Mouse (Mus musculus): Measurements from ENCODE around the gene Gm20716. TPM values are rescaled to one million over a fixed set of nuclear protein-coding genes. Genes with fewer than 3 reads are reported as not detected.

The Gm20716 gene
- total and polyA plus RNA-seq, 3 experiments, result 24.4 to 29.4 TPM; not detected in 1

DNA sequence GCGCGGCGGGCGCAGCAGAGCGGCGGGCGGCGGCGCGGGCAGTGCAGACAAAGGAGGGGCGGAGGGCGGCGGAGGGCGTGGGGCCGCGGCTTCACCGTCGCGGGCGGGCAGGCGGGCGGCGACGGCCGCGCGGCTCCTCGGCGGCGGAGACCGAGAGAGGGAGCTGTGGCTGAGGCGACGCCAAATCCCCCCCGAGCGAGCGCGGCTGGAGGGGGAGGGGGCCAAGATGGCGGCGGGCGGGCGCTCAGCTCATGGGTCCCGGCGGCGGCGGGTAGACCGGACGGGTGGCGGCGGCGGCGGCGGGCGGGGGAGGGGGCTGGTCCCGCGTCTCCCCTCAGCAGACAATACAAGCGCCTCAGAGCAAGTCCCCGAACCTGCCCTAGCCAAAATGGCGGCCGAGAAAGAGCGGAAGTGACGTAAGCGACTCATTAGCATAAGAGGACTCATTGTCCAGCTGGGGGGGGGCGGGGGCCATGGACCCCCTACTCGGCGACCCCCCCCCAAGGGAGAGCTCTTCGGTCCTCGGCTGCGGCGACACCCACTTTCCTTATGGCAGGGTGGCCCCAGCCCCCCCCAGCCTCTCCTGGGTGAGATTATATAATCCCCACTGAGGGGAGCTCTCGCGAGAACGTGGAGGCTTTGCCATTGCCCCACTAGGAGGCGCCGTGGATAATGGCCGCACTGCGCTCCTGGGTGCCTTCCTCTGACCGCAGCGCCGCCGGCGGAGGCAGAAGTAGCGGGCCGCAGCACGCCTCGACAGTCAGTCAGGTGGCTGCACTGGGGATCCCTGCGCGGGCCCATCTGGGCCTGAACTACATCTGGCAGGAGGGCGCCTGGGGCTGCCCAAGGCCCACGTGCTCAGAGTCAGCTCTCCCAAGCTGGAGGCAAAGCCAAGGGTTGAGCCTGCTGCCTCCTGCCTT, 23.2 kb downstream of the Gm20716 start, which contains the start of gene Adnp (continued):
- TF ChIP-seq SMC3 (IDR thresholded peaks at IDR 0.05; ENCODE audit: low read depth, low read length), result no peak

- Histone ChIP-seq H3K27me3 (ENCODE audit: control insufficient read depth in 1 of 2, insufficient read depth in 2 of 2, low read length in 2 of 2) (no peaks in the 10 kb centered on the region), H3K36me3 (ENCODE audit: control insufficient read depth in 1 of 2, insufficient read depth in 2 of 2, low read length in 2 of 2) (peaks cover 34 to 42% of the 10 kb centered on the region in 2 experiments), H3K27ac (ENCODE audit: control insufficient read depth, low read depth, low read length) (peak overlapping the region; percentile 65), H3K79me2 (ENCODE audit: control insufficient read depth, insufficient read depth, low read length, poor library complexity) (peaks cover 51% of the 10 kb centered on the region), H3K4me3 (ENCODE audit: control insufficient read depth in 1 of 2, insufficient read depth in 1 of 2, low read depth in 2 of 2, low read length in 2 of 2) (peak overlapping the region; percentile 85 to 95), H3K9me3 (replicated peaks; ENCODE audit: insufficient read depth, low read length) (no peaks in the 10 kb centered on the region), H3K4me1 (ENCODE audit: control insufficient read depth in 1 of 2, insufficient read depth in 2 of 2, low read length in 2 of 2) (peaks cover 6 to 25% of the 10 kb centered on the region in 2 experiments), H3K9ac (ENCODE audit: control insufficient read depth, low read depth, low read length, poor library complexity, severe bottlenecking) (peak overlapping the region; percentile 99)
- DNase-seq (ENCODE audit: low read depth, low spot score), result peak; percentile 36
- TF ChIP-seq ETS1 (IDR thresholded peaks at IDR 0.05; ENCODE audit: low read depth, low read length) (no peak), KAT2A (conservative IDR thresholded peaks at IDR 0.05; ENCODE audit: low read depth, low read length) (no peak), E2F4 (IDR thresholded peaks at IDR 0.05; ENCODE audit: borderline replicate concordance, low read depth, low read length) (no peak), JUND (IDR thresholded peaks at IDR 0.05; ENCODE audit: low read depth, low read length) (no peak), MXI1 (IDR thresholded peaks at IDR 0.05; ENCODE audit: low read depth, low read length) (peak; percentile 23; the same call in 1 of the 2 replicates), USF2 (IDR thresholded peaks at IDR 0.05; ENCODE audit: borderline replicate concordance in 1 of 2, insufficient read depth in 1 of 2, low read depth in 1 of 2, low read length in 2 of 2) (no peak), TAL1 (IDR thresholded peaks at IDR 0.05; ENCODE audit: low read length) (no peak), SIN3A (IDR thresholded peaks at IDR 0.05; ENCODE audit: low read length) (peak; percentile 42; the same call in 1 of the 2 replicates), CHD2 (IDR thresholded peaks at IDR 0.05; ENCODE audit: low read length) (no peak), POLR2AphosphoS5 (IDR thresholded peaks at IDR 0.05; ENCODE audit: borderline replicate concordance, low read depth, low read length) (no peak), NELFE (IDR thresholded peaks at IDR 0.05; ENCODE audit: low read depth, low read length) (no peak), POLR2AphosphoS2 (IDR thresholded peaks at IDR 0.05; ENCODE audit: low read length) (no peak)
These were observed 24.2 kb downstream of the Gm20716 start for GRCm38 (mm10) chr2:168205681-168206631.

DNA sequence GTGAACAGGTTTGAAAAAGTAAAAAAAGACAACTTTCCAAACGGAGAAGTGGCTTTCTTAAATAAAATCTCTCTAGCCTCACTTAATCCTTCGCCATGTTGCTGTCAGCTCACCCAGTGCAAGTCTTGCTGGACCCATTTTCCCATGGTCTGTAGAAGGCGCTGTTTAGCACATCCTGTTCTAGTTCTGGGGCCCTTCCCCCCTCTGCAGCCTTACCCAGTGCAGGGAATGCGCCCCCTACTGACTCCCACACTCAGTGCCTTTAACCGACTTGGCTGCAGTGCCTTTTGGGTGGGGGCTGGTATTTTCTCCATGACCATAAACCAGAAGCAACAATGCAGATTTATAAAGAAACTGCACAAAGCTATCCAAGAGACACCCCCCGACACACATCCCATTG, 24.9 kb downstream of the Gm20716 start:
- Histone ChIP-seq H3K79me2 (ENCODE audit: control insufficient read depth, insufficient read depth, low read length, poor library complexity) (peaks cover 55% of the 10 kb centered on the region), H3K9ac (ENCODE audit: control insufficient read depth, low read depth, low read length, poor library complexity, severe bottlenecking) (peak overlapping the region; percentile 99), H3K4me1 (ENCODE audit: control insufficient read depth in 1 of 2, insufficient read depth in 2 of 2, low read length in 2 of 2) (peaks cover 11 to 30% of the 10 kb centered on the region in 2 experiments), H3K4me3 (ENCODE audit: control insufficient read depth in 1 of 2, insufficient read depth in 1 of 2, low read depth in 2 of 2, low read length in 2 of 2) (peak overlapping the region; percentile 85 to 95), H3K9me3 (replicated peaks; ENCODE audit: insufficient read depth, low read length) (no peaks in the 10 kb centered on the region), H3K36me3 (ENCODE audit: control insufficient read depth in 1 of 2, insufficient read depth in 2 of 2, low read length in 2 of 2) (peaks cover 29 to 46% of the 10 kb centered on the region in 2 experiments), H3K27ac (ENCODE audit: control insufficient read depth, low read depth, low read length) (peak overlapping the region; percentile 63), H3K27me3 (ENCODE audit: control insufficient read depth in 1 of 2, insufficient read depth in 2 of 2, low read length in 2 of 2) (no peaks in the 10 kb centered on the region)
- peak; percentile 94 for DNase-seq (ENCODE audit: low read depth, low spot score)
- TF ChIP-seq E2F4 (IDR thresholded peaks at IDR 0.05; ENCODE audit: borderline replicate concordance, low read depth, low read length) (no peak), CHD2 (IDR thresholded peaks at IDR 0.05; ENCODE audit: low read length) (peak; percentile 90), CTCF (IDR thresholded peaks at IDR 0.05 in 2 of 3, conservative IDR thresholded peaks at IDR 0.05 in 1 of 3; ENCODE audit: control insufficient read depth in 1 of 3, insufficient read depth in 1 of 3, low read depth in 2 of 3, low read length in 3 of 3, poor library complexity in 1 of 3, severe bottlenecking in 1 of 3) (peak in 2 of 3 experiments; percentile 89 to 92), POLR2AphosphoS5 (IDR thresholded peaks at IDR 0.05; ENCODE audit: borderline replicate concordance, low read depth, low read length) (no peak), EP300 (IDR thresholded peaks at IDR 0.05; ENCODE audit: low read depth in 1 of 2, low read length in 2 of 2) (peak; percentile 42 to 67), KAT2A (conservative IDR thresholded peaks at IDR 0.05; ENCODE audit: low read depth, low read length) (no peak; the same call in 1 of the 2 replicates), POLR2AphosphoS2 (IDR thresholded peaks at IDR 0.05; ENCODE audit: low read length) (no peak), MEF2A (IDR thresholded peaks at IDR 0.05; ENCODE audit: extremely low read depth, insufficient replicate concordance, low read depth, low read length, poor library complexity, severe bottlenecking) (0 out of 2 replicates have a peak, but pooled peaks have one; percentile 26), ZKSCAN1 (IDR thresholded peaks at IDR 0.05; ENCODE audit: low read depth, low read length) (no peak), GABPA (IDR thresholded peaks at IDR 0.05; ENCODE audit: low read depth, low read length) (0 out of 2 replicates have a peak, but pooled peaks have one; percentile 28), BHLHE40 (IDR thresholded peaks at IDR 0.05; ENCODE audit: borderline replicate concordance, low read depth, low read length) (peak; percentile 76), UBTF (IDR thresholded peaks at IDR 0.05; ENCODE audit: borderline replicate concordance, insufficient read depth, low read depth, low read length) (no peak), MAX (IDR thresholded peaks at IDR 0.05; ENCODE audit: low read length) (peak; percentile 59), NRF1 (IDR thresholded peaks at IDR 0.05; ENCODE audit: insufficient read depth, low read depth, low read length, poor library complexity, severe bottlenecking) (no peak)

All from MEL (cell line).